Mouse (Mus musculus): ENCODE results near the gene Slc8a3.

The Slc8a3 gene

GRCm38 (mm10) chr12:81237158-81237557, 95.8 kb downstream of the Slc8a3 start:
- DNase-seq (ENCODE audit: low spot score): no peak

- no peak for DNase-seq (ENCODE audit: low spot score)
Observed at GRCm38 (mm10) chr12:81235456-81236330, 97.3 kb downstream of the Slc8a3 start.

GRCm38 (mm10) chr12:81233746-81234380, 99.1 kb downstream of the Slc8a3 start:
- no peak for DNase-seq (ENCODE audit: low spot score)

GRCm38 (mm10) chr12:81227767-81228460, 105.1 kb downstream of the Slc8a3 start:
- DNase-seq (ENCODE audit: low spot score): no peak

GRCm38 (mm10) chr12:81226590-81226989, 106.4 kb downstream of the Slc8a3 start:
- DNase-seq (ENCODE audit: low spot score): no peak

GRCm38 (mm10) chr12:81225966-81226577, 106.9 kb downstream of the Slc8a3 start:
- DNase-seq (ENCODE audit: low spot score): no peak

GRCm38 (mm10) chr12:81224843-81225242, 108.1 kb downstream of the Slc8a3 start:
- no peak for DNase-seq (ENCODE audit: low spot score)

- DNase-seq (ENCODE audit: low spot score): no peak
Observed at GRCm38 (mm10) chr12:81223276-81223675, 109.7 kb downstream of the Slc8a3 start.

GRCm38 (mm10) chr12:81219339-81219738, 113.6 kb downstream of the Slc8a3 start:
- no peak for DNase-seq (ENCODE audit: low spot score)

- no peak for DNase-seq (ENCODE audit: low spot score)
Observed at GRCm38 (mm10) chr12:81208559-81208958, 124.4 kb downstream of the Slc8a3 start.

- no peak for DNase-seq (ENCODE audit: low spot score)
Observed at GRCm38 (mm10) chr12:81205619-81206560, 127.1 kb downstream of the Slc8a3 start.

- no peak for DNase-seq (ENCODE audit: low spot score)
Observed at GRCm38 (mm10) chr12:81203226-81203625, 129.8 kb downstream of the Slc8a3 start.

GRCm38 (mm10) chr12:81199280-81199955, 133.6 kb downstream of the Slc8a3 start:
- peak; percentile 3 for DNase-seq (ENCODE audit: low spot score)

- no peak for DNase-seq (ENCODE audit: low spot score)
Observed at GRCm38 (mm10) chr12:81197468-81198075, 135.4 kb downstream of the Slc8a3 start.

- DNase-seq (ENCODE audit: low spot score): no peak
Observed at GRCm38 (mm10) chr12:81193968-81194367, 139.0 kb downstream of the Slc8a3 start.

GRCm38 (mm10) chr12:81189636-81190035, 143.3 kb downstream of the Slc8a3 start:
- DNase-seq (ENCODE audit: low spot score): no peak

GRCm38 (mm10) chr12:81188996-81189395, 144.0 kb downstream of the Slc8a3 start:
- DNase-seq (ENCODE audit: low spot score): no peak

- DNase-seq (ENCODE audit: low spot score): no peak
Observed at GRCm38 (mm10) chr12:81188423-81188822, 144.6 kb downstream of the Slc8a3 start.

- no peak for DNase-seq (ENCODE audit: low spot score)
Observed at GRCm38 (mm10) chr12:81186668-81187067, 146.3 kb downstream of the Slc8a3 start.

GRCm38 (mm10) chr12:81186081-81186480, 146.9 kb downstream of the Slc8a3 start:
- DNase-seq (ENCODE audit: low spot score): no peak

All from lung, postnatal 25 days (tissue).